Mouse (Mus musculus) liver, embryonic 12.5 days (tissue): ENCODE results near the gene Cenpi. TPM values are rescaled to one million over a fixed set of nuclear protein-coding genes. Genes with fewer than 3 reads are reported as not detected.
"Not testable (repeated sequence)": the region's sequence is repeated elsewhere in the genome, so short reads cannot be mapped to it uniquely, and the experiment has no call there.

Experiments used
- ATAC-seq: fragments of 200-750 bp; cut with Nextera tagmentation; 2 replicates; pipeline ENCODE4 v1.8.0; 2017; ENCODE audit warnings: moderate number of reproducible peaks, mild to moderate bottlenecking, moderate library complexity
- H3K27ac ChIP-seq: fragments of 300-500 bp; sonication (generic); 2 replicates; pipeline ENCODE4 v1.5.1; 2016; ENCODE audit warnings: mild to moderate bottlenecking
- H3K27me3 ChIP-seq: fragments of 300-500 bp; sonication (generic); replicated peaks from 2 replicates; pipeline ENCODE4 v1.6.1; 2016; ENCODE audit warnings: mild to moderate bottlenecking, moderate library complexity
- H3K36me3 ChIP-seq: fragments of 300-500 bp; sonication (generic); 2 replicates; pipeline ENCODE4 v1.6.1; 2016; ENCODE audit warnings: mild to moderate bottlenecking, moderate library complexity
- H3K4me1 ChIP-seq: fragments of 300-500 bp; sonication (generic); 2 replicates; pipeline ENCODE4 v1.6.1; 2016
- H3K4me2 ChIP-seq: fragments of 300-500 bp; sonication (generic); 2 replicates; pipeline ENCODE4 v1.6.1; 2016; ENCODE audit warnings: mild to moderate bottlenecking, moderate library complexity
- H3K4me3 ChIP-seq: fragments of 300-500 bp; sonication (generic); 2 replicates; pipeline ENCODE4 v1.5.1; 2016; ENCODE audit warnings: mild to moderate bottlenecking, moderate library complexity
- H3K9ac ChIP-seq: fragments of 300-500 bp; sonication (generic); 2 replicates; pipeline ENCODE4 v1.6.1; 2016; ENCODE audit warnings: mild to moderate bottlenecking, moderate library complexity
- H3K9me3 ChIP-seq: fragments of 300-500 bp; sonication (generic); replicated peaks from 2 replicates; pipeline ENCODE4 v1.6.1; 2016; ENCODE audit warnings: mild to moderate bottlenecking, moderate library complexity
- WGBS: fragments of 180-500 bp; shearing (Covaris S2); methylation state at CpG from one replicate; pipeline ENCODE4 v1.1.7; 2016; ENCODE audit not compliant: insufficient replicate concordance; 5-methylcytosine and 5-hydroxymethylcytosine counted together
- polyA plus RNA-seq: library from polyadenylated mRNA; unstranded; fragments of >200 nt; fragmentation: Nextera tagmentation; extraction: Ambion mirVana; gene quantifications from 2 replicates; pipeline ENCODE4 v1.2.1, GENCODE M21; 2016

Gene Cenpi
- polyA plus RNA-seq, 1 experiment from 2014 or later, result 29.2 TPM

DNA sequence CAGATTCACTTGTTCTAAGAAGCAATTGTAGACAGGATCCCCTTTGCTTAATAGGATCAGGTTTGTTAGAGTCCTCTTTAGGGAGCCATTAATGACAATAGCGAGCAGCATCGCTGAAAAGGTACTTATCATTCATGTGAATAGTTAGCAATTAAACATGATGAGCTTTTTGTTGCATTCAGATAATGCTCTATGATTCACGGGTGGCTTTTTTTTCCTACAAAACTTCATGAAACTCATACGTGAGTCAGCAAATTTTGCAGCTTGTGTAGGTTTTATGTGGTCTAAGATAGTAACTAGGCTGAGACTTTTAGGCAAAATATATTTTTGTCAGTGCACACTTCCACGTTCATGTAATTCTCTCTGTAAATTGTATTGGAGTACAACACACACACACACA is 7.7 kb upstream of the Cenpi start:
- no peak for ATAC-seq
- H3K4me1 ChIP-seq, result no peaks in the 10 kb centered on the region
- WGBS, result 43% methylated on average over 5 of the region's 5 CpGs

DNA sequence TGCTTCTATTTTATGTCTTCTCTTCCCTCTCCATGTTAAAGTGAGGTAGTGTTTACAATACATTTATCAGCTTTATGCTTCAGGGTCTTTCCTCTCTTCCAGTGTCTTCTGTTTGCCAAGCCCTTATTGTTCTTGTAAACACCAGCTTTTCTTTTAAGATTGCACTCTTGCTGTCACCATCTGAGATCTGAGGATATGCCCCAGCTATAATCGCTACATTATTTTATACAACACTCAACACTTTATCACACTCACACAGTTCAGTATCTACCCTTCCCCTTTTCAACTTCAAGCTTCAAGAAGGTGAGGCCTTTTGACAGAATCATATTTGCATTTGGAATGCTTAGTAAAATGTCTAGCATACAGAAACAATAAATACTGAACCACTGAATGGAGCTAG is 4.6 kb upstream of the Cenpi start:
- Histone ChIP-seq H3K36me3 (no peaks in the 10 kb centered on the region), H3K9ac (no peak overlapping the region), H3K27me3 (no peaks in the 10 kb centered on the region), H3K4me1 (no peaks in the 10 kb centered on the region), H3K9me3 (no peaks in the 10 kb centered on the region), H3K27ac (no peak overlapping the region), H3K4me2 (no peak overlapping the region), H3K4me3 (no peak overlapping the region)
- WGBS, result 65% methylated on average over 1 of the region's 1 CpGs
- ATAC-seq, result no peak

More for the DNA sequence above, 7.7 kb upstream of the Cenpi start:
- Histone ChIP-seq H3K4me2 (no peak overlapping the region), H3K36me3 (no peaks in the 10 kb centered on the region), H3K4me3 (no peak overlapping the region), H3K27me3 (peaks cover 26% of the 10 kb centered on the region), H3K27ac (no peak overlapping the region), H3K9ac (no peak overlapping the region), H3K9me3 (no peaks in the 10 kb centered on the region)

DNA sequence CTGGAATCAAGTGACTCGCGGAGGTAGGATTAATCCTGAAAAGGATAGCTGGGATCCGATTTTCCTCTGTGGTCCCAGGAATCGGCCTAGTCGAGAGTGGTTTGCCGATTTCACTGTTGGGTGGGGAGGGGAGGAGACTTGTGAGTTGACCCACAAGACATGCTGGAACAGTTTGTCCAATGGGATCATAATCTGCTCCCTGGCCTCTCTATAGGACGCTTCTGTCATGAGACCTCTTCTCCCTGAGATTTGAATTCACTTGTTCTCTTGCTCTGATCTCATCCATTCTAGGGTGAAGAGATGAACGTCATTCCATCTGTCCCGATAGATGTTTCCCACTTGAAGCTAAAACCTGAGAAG is 371 bp downstream of the Cenpi start:
- no peaks in the 10 kb centered on the region for H3K9me3 ChIP-seq
- 20% methylated on average over 9 of the region's 9 CpGs for WGBS
- peak overlapping the region; percentile 73 for H3K9ac ChIP-seq
- H3K4me3 ChIP-seq, result peak overlapping the region; percentile 65
- H3K27me3 ChIP-seq, result no peaks in the 10 kb centered on the region
- peaks cover 9% of the 10 kb centered on the region; the same call in 1 of the 2 replicates for H3K4me1 ChIP-seq
- peak overlapping the region; percentile 68 for H3K4me2 ChIP-seq
- peak; percentile 87 for ATAC-seq
- peak overlapping the region; percentile 62 for H3K27ac ChIP-seq
- peaks cover 28% of the 10 kb centered on the region for H3K36me3 ChIP-seq

DNA sequence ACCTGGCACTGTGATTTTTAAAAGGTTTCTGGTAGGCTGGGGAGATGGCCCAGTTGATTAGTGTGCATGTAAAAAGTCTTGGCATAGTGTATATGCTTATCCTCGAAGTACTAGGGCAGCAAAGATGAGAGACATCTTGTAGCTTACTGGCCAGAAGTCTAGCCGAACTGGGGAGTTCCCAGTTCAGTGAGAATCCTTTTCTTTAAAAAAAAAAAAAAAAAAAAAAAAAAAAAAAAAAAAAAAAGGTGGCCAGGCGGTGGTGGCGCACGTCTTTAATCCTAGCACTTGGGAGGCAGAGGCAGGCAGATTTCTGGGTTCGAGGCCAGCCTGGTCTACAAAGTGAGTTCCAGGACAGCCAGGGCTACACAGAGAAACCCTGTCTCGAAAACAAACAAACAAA is 3.3 kb downstream of the Cenpi start:
- not testable (repeated sequence) for ATAC-seq, H3K9me3 ChIP-seq, H3K9ac ChIP-seq, H3K27ac ChIP-seq, H3K27me3 ChIP-seq, H3K4me1 ChIP-seq, H3K4me2 ChIP-seq, H3K4me3 ChIP-seq
- whole genome bisulfite sequencing, result 83% methylated on average over 7 of the region's 7 CpGs
- peaks cover 48% of the 10 kb centered on the region for H3K36me3 ChIP-seq

DNA sequence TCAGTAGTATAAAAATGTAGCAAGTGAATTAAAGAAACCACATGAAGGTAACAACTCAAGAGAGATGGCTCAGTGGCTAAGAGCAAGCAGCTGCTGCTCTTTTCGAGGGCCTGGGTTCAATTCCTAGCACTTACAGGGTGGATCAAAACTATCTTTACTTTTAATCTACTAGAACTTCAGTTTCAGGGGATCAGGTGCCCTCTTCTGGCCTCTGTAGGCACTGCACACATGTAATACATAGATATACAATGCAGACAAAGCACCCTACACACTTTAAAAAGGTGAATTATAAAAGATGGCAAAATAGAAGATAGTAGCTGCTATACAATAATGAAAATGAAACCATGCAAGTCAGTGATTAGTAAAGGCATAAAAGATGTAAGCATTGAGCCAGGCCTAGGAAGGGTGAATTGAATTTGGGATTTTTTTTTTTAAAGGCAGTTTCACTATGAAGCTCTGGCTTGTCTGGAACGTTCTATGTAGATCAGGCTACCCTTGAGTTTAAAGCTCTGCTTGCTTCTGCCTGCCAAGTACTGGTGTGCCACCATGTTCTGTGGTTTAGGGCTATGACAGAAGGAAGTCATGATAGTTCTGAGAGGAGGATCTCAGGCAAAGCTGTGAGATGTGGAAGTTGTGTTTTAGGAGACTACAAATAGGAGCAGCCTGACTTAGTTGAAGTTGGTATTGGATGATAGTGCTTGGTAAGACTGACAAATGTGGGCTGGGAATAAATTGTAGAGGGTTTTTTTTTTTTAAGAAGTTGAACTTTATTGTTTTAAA is 11.5 kb downstream of the Cenpi start:
- no peak for ATAC-seq
- 71% methylated on average over 2 of the region's 2 CpGs for WGBS
- H3K4me2 ChIP-seq, result no peak overlapping the region
- H3K9me3 ChIP-seq, result no peaks in the 10 kb centered on the region
- no peaks in the 10 kb centered on the region for H3K4me1 ChIP-seq
- no peaks in the 10 kb centered on the region for H3K27me3 ChIP-seq
- no peak overlapping the region for H3K9ac ChIP-seq
- H3K36me3 ChIP-seq, result peaks cover 74% of the 10 kb centered on the region
- H3K27ac ChIP-seq, result no peak overlapping the region
- no peak overlapping the region for H3K4me3 ChIP-seq

DNA sequence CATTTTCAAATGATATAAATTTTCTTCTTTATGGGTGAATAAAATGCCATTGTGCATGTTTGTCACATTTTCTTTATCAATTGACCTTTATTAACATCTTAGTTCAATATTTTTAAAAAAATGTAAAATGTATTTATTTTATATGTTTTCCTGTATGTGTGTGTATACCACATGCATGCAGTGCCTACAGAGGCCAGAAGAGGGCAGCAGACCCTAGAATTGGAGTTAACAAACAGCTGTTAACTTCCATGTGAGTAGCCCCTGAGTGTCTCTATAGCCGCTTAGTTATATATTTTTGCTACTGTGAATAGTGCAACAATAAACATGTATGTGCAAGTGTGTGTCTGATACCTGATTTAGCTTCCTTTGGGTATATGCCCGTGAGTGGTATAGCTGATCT is 25.4 kb downstream of the Cenpi start:
- 84% methylated on average over 2 of the region's 2 CpGs for WGBS
- no peaks in the 10 kb centered on the region for H3K4me1 ChIP-seq
- ATAC-seq, result no peak

DNA sequence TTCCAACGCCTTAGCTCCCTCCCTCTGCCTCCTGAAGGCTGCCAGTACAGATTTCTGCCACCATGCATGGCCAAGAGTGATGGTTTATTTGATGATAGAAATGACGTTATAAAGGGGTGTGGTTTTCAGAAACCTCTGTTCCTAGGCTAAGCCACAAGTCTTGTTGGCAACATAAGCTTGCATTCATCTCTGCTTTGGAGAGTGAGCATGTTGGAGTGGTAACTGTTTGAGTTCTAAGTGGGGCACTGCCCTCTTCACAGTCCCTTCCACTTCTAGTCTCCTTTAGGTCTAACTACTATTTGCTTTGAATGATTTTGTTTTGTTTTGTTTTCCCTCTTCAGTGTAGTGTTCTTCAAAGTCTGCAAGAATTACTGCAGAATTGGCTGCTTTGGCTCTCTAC is 34.9 kb downstream of the Cenpi start:
- ATAC-seq, result no peak
- H3K27me3 ChIP-seq, result no peaks in the 10 kb centered on the region
- H3K9ac ChIP-seq, result no peak overlapping the region
- no peaks in the 10 kb centered on the region for H3K9me3 ChIP-seq
- no peak overlapping the region for H3K4me3 ChIP-seq
- WGBS, result 78% methylated on average over 2 of the region's 2 CpGs
- no peak overlapping the region for H3K27ac ChIP-seq
- H3K36me3 ChIP-seq, result peaks cover 58% of the 10 kb centered on the region
- H3K4me2 ChIP-seq, result no peak overlapping the region
- no peaks in the 10 kb centered on the region for H3K4me1 ChIP-seq

More for the DNA sequence above, 25.4 kb downstream of the Cenpi start:
- H3K9me3 ChIP-seq, result no peaks in the 10 kb centered on the region
- no peak overlapping the region for H3K9ac ChIP-seq
- no peak overlapping the region for H3K4me3 ChIP-seq
- no peak overlapping the region for H3K27ac ChIP-seq
- H3K27me3 ChIP-seq, result no peaks in the 10 kb centered on the region
- no peak overlapping the region for H3K4me2 ChIP-seq
- peaks cover 59% of the 10 kb centered on the region for H3K36me3 ChIP-seq

DNA sequence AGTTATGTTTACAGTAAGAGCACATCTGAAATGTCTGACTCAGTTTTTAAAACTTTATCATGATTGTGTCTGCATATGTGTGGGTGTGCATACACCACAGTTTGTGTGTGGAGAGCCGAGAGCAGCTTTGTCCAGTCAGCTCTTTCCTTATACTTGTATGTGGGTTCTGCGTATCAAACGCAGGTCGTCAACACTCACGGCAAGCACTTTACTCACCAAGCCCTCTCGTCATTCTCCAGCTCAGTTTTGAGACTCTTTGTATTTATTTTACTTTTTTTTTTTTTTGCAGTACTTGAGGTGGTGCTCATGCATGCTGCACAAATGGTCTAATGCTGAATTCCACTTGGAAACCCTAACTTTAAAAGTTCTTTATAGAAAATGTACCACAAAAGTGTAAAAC is 42.3 kb downstream of the Cenpi start:
- Histone ChIP-seq H3K9me3 (no peaks in the 10 kb centered on the region), H3K36me3 (peaks cover 44% of the 10 kb centered on the region), H3K4me2 (no peak overlapping the region), H3K4me1 (no peaks in the 10 kb centered on the region), H3K27ac (no peak overlapping the region), H3K27me3 (no peaks in the 10 kb centered on the region), H3K4me3 (no peak overlapping the region), H3K9ac (no peak overlapping the region)
- no peak for ATAC-seq
- 95% methylated on average over 6 of the region's 6 CpGs for WGBS

DNA sequence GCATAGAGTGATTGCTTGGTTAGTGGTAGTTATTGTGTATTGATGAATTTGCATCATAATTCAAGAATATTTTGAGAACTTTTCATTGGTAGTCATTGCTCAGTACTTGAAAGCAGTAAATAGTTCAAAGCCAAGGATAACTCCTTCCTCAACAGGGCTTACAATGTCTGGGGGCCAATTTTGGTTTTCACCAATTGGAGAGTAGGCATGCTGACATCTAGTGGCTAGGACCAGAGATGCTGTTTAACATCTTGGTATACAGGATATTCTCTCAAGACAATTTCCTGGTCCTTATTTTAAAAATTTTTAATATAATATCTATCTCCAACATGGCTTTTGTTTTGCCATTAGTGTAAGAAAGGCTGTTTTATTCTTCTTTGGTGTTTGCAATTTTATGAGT is 46.0 kb downstream of the Cenpi start:
- Histone ChIP-seq H3K36me3 (peaks cover 40% of the 10 kb centered on the region), H3K27ac (no peak overlapping the region)
- ATAC-seq, result no peak

DNA sequence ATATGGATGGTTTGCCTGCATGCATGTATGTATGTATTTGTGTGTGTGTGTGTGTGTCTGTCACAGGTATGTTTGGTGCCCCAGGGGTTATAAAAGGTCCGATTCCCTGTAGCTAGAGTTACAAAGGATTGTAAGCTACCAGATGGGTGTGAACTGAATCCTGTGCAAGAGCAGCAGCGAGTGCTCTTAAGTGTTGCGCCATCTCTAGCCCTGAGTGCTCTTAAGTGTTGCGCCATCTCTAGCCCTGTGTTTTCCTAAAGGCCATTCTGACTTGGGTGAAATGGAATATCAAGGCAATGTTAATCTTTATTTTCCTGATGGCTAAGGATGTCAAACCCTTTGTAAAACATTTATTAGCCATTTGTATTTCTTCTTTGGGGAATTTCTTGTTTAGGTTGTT is 51.5 kb downstream of the Cenpi start:
- no peak overlapping the region for H3K4me2 ChIP-seq
- no peaks in the 10 kb centered on the region for H3K9me3 ChIP-seq
- peaks cover 29% of the 10 kb centered on the region for H3K36me3 ChIP-seq
- H3K27me3 ChIP-seq, result no peaks in the 10 kb centered on the region
- WGBS, result 79% methylated on average over 4 of the region's 4 CpGs
- no peak overlapping the region for H3K4me3 ChIP-seq
- no peak for ATAC-seq
- no peak overlapping the region for H3K9ac ChIP-seq
- H3K27ac ChIP-seq, result no peak overlapping the region
- H3K4me1 ChIP-seq, result no peaks in the 10 kb centered on the region

More for the DNA sequence above, 46.0 kb downstream of the Cenpi start:
- Histone ChIP-seq H3K9me3 (no peaks in the 10 kb centered on the region), H3K27me3 (no peaks in the 10 kb centered on the region), H3K4me3 (no peak overlapping the region), H3K4me2 (no peak overlapping the region), H3K4me1 (no peaks in the 10 kb centered on the region), H3K9ac (no peak overlapping the region)

DNA sequence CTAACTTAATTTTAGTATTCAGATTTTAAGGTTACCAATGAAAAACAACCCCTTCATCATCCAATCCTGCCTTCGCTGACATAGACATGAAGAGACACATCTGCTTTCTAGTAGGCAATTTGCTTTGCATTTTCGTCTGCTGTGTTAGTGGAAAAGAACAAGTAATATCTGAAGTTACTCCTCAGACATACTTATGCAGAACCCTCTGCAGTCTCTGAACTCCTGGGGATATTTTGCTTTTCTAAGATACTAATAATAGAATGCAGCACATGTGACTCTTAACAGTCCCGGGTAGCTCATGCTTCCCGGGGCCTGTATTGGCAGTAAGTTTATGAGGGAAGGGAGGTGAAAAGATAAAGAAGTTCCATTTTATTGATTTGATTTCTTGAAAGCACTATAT is 54.3 kb downstream of the Cenpi start:
- Histone ChIP-seq H3K36me3 (peaks cover 26% of the 10 kb centered on the region), H3K9ac (no peak overlapping the region), H3K27me3 (no peaks in the 10 kb centered on the region), H3K4me1 (no peaks in the 10 kb centered on the region), H3K4me2 (no peak overlapping the region), H3K27ac (no peak overlapping the region), H3K9me3 (no peaks in the 10 kb centered on the region), H3K4me3 (no peak overlapping the region)
- 87% methylated on average over 4 of the region's 4 CpGs for WGBS
- no peak for ATAC-seq

DNA sequence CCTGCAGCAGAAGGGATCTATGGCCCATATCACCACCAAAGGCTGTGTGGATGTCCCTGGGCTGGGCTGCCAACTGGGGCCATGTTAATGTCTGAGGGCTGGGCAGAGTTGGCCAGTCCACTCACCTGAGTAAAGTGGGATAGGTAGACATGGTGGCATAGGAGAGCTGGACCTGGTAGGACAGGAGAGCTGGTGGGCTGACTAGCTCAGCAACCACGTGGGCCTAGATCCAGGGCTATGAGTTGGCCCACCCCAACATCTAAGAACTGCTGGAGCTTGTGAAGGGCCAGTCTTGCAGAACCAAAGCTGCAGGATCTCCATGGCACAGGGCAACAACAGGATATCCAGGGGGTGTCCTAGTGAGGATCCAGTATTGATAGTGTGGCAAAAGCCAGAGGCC is 57.5 kb downstream of the Cenpi start:
- Histone ChIP-seq H3K4me2 (no peak overlapping the region), H3K27me3 (no peaks in the 10 kb centered on the region), H3K27ac (no peak overlapping the region), H3K9ac (no peak overlapping the region), H3K9me3 (no peaks in the 10 kb centered on the region), H3K4me3 (no peak overlapping the region), H3K36me3 (peaks cover 18% of the 10 kb centered on the region), H3K4me1 (no peaks in the 10 kb centered on the region)
- ATAC-seq, result no peak
- 68% methylated on average over 1 of the region's 1 CpGs for WGBS

DNA sequence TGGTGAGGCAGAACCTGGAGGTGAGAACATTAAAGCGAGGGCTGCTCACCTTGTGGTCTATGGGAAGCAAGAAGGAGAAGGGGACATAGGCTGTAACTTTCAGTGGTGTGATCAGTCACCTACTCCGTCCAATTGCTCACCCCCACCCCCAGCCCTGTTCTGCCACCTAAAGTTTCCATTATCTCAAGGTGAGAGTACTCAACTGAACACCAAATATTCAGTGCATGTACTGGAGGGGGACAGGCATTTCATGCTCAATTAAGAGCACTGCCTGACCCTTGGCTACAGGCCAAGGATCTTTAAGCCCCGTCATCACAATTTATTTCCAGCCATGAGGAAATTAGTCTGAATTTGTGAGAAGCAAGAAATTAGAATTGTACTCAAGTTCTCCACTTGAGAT is 58.7 kb downstream of the Cenpi start:
- Histone ChIP-seq H3K27ac (no peak overlapping the region), H3K4me3 (no peak overlapping the region), H3K27me3 (no peaks in the 10 kb centered on the region), H3K4me1 (no peaks in the 10 kb centered on the region), H3K9me3 (no peaks in the 10 kb centered on the region), H3K9ac (no peak overlapping the region), H3K4me2 (no peak overlapping the region), H3K36me3 (peaks cover 18% of the 10 kb centered on the region)
- WGBS, result 81% methylated on average over 3 of the region's 3 CpGs
- no peak for ATAC-seq
